18 mouse cellular contexts compared by ENCODE assay signal in the genomic region with DNA sequence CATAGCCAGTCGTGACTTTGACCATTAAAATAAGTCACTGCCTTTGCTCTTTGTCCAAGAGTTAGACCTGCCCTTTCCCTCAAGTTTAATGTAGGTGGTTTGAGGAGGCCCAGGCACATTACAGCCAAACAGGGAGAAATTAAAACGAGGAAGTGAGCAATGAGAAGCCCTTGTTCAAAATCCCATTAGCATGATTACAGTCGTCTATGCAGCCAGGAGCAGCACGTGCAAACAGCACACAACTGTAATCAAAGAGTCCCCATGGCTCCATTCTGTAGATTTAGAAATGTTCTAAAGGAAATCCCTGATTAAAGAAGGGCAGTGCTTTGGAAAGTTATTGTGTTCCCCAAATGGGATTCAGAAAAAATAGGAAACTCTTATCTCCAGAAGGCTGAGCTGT. TPM values are rescaled to one million over a fixed set of nuclear protein-coding genes. Genes with fewer than 3 reads are reported as not detected.
"Had no signal": no experiment of that assay in that cellular context is flagged by ENCODE, and none has a peak within 500 bp of the region (broad histone marks: within the 10 kb centered on the region; RNA-seq: fewer than 3 reads in every experiment).

No protein-coding gene starts in this region.

- H3K9me3 ChIP-seq: lung, embryonic 15.5 days; midbrain, embryonic 12.5 days; midbrain, embryonic 15.5 days; neural tube, embryonic 13.5 days had no signal

- H3K4me3 ChIP-seq: layer of hippocampus, adult 2 months; left cerebral cortex, adult 2 months; lung, embryonic 15.5 days; midbrain, embryonic 12.5 days; midbrain, embryonic 15.5 days; neural tube, embryonic 13.5 days had no signal

- H3K27me3 ChIP-seq: lung, embryonic 15.5 days; midbrain, embryonic 12.5 days; midbrain, embryonic 15.5 days; neural tube, embryonic 13.5 days had no signal

- H3K36me3 ChIP-seq: lung, embryonic 15.5 days; midbrain, embryonic 12.5 days; midbrain, embryonic 15.5 days; neural tube, embryonic 13.5 days had no signal

- ATAC-seq: midbrain, embryonic 15.5 days had no signal

- DNase-seq: kidney, adult 2 months; kidney, postnatal 25 days; layer of hippocampus, adult 9-11 months; lung, adult 18-20 months; lung, postnatal 14 days; thymus, adult 18-20 months; thymus, postnatal 36 days had no signal

- H3K4me1 ChIP-seq: midbrain, embryonic 12.5 days; midbrain, embryonic 15.5 days; neural tube, embryonic 13.5 days had no signal

- H3K27ac ChIP-seq: kidney, postnatal 0 days; layer of hippocampus, adult 2 months; left cerebral cortex, adult 2 months; liver, embryonic 14.5 days; macrophage; midbrain, embryonic 12.5 days; midbrain, embryonic 15.5 days; neural tube, embryonic 13.5 days had no signal

- H3K4me2 ChIP-seq: liver, embryonic 11.5 days; lung, embryonic 15.5 days; midbrain, embryonic 12.5 days; midbrain, embryonic 15.5 days; neural tube, embryonic 13.5 days had no signal

- H3K9ac ChIP-seq: liver, embryonic 14.5 days; lung, embryonic 15.5 days; midbrain, embryonic 12.5 days; midbrain, embryonic 15.5 days; neural tube, embryonic 13.5 days had no signal

RNA-seq across cellular contexts. Expression of a gene that starts 26.2 kb away (rescaled TPM):
- total RNA-seq: megakaryocyte, adult 5-6 weeks had no signal
- polyA plus RNA-seq: liver, embryonic 14.5 days; macrophage; neural tube, embryonic 13.5 days had no signal
